Mouse (Mus musculus) kidney, postnatal 25 days (tissue): ENCODE measurements around the gene Anks1b.

Experiments used
- DNase-seq, 2 experiments: peaks; one replicate each; pipeline ENCODE4 v3.0.0; 2021; ENCODE audit warnings: mixed read lengths in 2 of 2

Anks1b gene

DNA sequence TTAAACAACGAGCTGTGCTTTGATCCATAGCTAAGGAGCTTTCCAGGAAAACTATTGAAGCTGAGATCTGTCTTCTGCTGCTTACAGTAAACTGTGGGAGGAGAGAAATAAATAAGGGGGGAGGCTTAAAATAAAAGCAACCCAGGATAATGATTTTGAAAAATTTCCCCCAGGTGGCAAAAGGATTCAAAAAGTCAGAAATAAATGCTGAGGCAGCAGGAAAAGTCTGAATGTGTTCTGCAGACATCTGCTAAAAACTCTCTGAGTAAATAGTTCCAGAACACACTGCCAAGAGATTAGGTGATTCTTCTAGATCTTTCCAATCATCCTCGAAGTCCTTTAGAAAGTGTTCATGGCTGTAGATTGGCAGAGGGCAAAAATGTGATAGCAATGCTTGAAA is 865.2 kb downstream of the Anks1b start:
- DNase-seq, result no peak

DNA sequence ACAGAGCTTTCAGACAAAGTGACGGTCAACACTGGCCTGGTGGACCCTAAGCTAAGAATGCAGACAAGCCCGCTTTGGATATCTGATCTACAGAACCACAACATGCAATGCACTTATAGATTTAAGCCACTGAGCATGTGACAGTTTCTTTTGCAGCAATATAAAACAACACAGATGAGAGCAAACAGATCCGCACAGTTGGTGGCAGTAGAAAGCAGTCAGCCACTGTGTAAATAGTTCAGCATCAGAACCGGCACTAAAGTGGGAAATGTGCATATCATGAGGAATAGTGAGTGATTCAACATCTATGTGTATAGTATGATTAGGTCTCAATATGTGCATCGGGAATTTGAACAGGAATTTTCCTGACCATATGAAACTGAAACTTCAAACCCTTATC is 867.6 kb downstream of the Anks1b start:
- no peak for DNase-seq

DNA sequence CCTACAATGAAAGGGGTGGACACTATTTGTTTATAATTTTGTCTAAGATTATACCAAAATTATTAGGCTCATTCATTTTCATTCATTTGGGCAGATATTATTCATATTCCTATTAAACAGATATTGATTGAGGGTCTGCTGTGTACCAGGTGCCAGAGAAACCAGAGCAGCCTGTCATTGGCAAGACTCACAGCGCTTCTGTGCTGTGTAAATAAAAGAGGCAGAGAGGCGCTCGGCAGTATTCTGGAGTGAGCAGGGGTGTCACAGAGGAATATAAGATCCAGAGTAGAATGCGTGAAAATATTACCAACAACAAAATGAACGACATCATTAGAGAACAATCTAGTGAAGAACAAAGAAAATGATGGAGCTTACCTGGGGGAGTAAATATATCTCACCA is 878.6 kb downstream of the Anks1b start:
- DNase-seq, result no peak

DNA sequence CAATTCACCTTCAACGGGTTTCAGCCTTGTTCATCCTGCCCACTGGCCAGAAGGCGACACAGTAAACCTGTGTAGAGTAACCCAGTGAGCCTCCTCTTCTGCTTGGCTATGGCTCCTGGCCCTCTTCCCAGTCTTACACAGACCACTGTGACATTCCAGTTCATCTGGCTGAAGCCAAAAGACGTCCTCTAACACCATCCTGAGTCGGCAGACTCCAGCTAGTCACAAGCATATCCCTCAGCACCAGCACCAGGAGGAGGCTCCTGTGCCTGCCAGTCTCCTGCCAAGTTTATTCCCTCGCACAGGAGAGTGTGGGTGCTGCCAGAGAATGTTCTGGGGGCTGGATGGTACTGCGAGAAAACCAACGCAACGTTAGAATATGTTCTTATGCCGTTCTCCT is 879.8 kb downstream of the Anks1b start:
- DNase-seq, result no peak

DNA sequence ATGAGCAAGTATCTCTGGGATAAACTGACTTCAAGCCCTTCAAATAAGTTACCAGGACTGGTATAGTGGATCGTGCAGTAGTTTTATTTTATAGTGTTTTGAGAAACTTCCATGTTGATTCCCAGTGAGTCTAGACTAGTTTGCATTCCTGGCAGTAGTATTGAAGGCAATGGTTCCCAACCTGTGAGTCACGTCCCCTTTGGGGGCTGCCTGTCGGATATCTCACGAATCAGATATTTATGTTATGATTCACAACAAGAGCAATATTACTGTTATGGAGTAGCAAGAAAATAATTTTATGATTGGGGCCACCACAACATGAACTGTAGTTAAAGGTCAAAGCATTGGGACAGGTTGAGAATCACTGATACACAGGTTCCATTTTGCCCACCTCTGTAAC is 884.5 kb downstream of the Anks1b start:
- DNase-seq, result no peak

DNA sequence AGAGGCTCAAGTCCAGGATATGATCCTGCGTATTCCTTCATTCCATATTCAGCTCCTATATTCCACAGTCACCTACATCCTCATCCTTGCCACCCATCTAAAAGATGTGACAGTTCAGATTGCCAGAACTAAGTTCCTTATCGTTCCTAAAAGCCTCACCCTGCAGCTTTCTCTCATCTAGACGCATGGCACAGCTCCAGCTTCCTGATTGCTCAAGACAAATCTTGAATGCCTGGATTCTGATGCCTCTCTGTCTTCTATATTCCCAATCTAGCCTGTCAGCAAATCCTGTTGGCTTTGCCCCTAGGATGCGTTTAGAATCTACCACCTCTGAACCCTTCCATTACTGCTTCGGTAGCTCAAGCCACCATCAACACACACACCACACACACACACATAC is 886.6 kb downstream of the Anks1b start:
- no peak for DNase-seq

DNA sequence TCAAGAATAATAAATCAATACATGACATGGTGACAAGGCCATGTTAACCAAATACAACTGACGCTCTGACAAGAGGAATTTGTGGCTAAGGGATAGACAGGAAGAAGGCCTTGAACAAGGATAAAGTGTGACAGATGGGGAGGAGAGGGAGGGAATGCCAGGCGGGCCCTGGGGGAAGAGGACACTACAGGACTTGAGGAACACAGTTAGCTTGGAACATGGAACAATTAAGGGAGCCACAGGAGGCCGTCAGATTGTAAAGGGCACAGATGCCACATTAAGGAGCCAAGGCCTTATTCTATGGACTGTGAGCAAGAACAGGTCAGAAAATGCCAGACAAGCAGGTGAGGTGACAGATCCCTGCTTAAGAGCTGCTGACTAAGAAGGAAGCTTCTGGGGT is 893.0 kb downstream of the Anks1b start:
- DNase-seq, result no peak

DNA sequence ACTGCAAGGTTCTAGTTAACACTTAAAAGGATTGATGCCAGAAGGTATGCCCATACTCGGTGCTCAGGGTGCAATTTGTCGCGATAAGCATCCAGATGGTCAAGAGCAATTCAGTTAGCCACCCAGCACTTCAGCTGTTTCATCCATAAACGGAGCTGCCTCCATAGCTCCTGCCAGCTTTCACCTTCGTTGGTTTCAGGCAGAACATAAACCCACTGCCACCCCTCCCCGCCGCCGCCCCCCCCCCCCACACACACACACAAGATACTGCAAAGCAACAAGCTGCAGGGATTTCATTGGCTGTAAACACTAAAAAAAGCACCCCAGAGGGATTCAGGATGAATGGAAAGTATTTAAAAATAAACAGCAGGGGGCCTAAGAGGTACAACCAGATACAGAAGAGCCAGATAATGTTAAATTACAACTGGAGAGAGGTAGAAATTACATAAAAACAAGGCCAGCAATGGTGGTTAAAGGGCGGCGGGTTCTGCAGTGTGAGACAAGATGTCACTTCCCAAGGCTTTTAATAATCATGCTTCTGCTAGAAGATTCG is 897.2 kb downstream of the Anks1b start:
- DNase-seq, result no peak

DNA sequence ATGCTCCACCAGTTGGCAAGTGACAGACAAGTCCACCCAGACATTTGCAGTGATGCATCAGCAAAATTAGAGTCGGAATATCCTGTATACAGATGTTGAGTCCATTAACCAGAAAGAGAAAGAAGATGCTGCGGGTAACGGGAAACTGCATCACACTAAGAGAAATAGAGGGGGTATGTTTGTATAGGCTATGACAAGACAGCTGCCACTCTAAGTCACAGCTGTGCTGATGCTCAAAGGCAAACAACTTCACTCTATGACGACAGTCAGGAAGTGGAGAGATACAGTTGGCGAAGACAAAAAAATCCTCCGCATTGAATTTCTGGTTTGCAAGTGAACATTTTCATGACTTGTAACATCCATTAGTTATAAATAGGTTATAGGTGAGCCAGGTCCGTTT is 897.7 kb downstream of the Anks1b start:
- no peak for DNase-seq

DNA sequence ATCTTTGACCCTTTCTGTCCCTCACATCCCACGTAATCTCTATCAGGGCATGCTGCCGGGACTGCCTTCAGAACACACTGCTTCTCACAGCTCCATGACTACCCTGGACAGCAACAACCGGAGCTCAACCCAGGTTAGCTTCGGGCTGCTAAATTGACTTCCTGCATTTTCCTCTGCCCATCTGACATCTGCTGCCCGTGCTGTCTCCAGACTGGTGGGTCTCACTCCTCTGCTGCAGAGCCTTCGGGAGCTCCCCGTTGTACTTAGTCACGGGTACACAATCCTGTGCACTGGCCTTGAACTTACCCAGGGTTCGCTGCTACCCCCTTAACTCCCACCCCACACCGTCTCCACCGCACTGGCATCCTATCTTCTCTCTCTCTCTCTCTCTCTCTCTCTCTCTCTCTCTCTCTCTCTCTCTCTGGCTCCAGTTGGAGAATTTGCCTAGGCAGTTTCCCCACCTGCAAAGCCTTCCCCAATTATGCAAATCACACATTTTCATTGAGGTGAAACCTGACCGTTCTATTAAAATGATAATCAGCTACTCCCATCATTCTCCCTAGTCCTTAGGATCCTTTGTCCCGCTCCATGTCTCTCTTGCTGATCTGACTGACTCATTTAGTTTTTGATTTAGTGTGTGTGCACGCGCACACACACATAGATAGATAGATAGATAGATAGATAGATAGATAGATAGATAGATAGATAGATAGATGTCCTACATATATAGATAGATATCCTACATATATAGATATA is 898.3 kb downstream of the Anks1b start:
- DNase-seq, result no peak

DNA sequence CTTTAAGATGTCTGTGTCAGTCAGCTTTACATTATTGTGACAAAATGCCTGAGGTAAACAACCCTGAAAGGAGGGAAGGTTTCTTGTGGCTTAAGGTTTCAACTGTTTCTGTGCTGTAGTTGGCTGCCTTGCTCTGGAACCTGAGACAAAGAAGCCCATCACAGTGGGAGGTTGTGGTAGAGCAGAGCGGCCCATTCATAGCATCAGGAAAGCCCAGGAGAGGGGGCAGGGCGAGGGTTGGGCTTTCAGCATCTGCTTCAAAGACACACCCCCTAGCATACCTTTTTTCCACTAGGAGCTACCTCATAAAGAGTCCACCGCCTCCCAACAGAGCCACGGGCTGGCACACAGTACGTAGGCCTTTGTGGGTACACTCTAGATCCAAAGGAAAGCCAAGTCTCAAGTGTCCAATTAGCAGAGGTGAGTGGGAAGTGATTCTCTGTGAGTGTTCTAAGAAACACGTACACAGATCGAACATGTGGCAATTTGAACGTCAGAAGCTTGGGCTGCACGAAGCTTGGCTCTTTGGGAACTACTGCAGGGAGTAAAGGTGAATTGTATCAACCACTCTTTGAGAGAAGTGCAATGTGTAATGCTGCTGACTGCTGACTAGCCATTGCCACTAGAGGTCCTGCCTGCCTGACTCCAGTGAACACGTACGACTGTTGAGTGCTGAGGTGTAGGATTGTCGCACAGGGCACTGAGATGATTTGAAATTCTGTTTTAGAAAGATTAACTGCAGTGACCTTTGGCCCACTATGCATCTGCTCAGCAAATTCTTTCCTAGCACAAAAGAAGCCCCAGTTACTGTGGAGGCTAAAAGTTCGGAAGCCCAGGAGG is 906.5 kb downstream of the Anks1b start:
- no peak for DNase-seq

DNA sequence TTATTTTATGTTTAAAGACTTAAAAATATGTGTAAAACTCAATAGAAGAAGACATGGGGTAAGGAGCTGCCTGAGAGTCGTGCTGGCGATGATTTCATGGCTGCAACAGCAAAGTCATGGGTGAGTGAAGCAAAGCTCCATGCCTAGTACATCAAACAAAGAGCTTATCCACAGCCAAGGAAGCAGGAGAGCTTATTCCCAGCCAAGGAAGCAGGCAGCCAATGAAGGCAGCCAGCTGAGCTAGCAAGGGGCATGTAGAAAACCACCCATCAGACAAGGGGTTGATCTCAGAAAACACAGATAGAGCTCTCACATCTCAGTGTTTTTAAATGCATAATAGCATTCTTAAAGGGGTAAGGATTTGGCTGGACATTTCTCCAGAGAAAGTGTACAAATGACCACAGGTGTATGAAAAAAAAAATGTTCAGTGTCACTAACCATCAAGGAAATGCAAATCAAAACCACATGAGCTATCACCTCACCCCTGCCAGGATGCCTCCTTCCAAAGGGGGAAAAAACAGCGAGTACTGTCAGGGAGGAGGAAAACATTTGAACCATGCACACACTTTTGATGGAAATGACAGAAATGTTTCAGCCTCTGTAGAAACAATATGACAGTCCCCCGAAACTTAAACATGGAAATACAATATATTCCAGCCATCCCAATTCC is 911.8 kb downstream of the Anks1b start:
- DNase-seq, result no peak

DNA sequence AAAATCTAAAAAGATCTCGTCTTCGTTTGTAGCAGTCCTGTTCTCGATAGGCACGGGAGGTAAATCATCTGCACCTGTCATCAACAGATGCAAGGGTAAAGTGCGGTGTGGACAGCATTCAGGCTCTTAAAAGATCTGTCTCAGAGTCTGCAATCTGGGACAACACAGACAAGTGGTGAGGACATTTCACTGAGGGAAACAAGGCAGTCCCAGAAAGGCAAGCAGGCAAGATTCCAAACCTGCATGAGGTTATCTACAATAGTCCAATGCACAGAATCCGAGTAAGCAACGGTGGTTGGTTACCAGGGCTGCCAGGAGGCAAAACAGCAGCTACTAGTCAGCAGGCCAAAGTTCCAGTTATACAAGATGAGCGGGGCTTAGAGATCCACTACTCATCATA is 912.4 kb downstream of the Anks1b start:
- no peak for DNase-seq

DNA sequence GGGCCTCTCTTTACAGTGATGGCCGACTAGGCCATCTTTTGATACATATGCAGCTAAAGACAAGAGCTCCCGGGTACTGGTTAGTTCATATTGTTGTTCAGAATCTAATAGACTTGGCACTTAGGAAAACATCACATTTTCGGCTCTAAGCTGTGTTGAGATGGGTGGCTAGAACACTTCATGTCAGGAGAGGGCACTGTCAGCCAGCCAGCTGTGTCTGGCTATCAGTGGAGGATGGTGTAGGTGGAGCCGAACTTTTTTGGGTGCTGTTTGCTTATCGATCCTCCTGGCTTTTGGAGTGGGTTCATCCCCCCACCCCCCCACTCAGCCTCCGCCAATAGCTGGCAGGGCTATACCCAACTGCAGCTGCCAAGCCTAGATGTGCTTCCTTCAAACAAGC is 929.8 kb downstream of the Anks1b start:
- no peak for DNase-seq

DNA sequence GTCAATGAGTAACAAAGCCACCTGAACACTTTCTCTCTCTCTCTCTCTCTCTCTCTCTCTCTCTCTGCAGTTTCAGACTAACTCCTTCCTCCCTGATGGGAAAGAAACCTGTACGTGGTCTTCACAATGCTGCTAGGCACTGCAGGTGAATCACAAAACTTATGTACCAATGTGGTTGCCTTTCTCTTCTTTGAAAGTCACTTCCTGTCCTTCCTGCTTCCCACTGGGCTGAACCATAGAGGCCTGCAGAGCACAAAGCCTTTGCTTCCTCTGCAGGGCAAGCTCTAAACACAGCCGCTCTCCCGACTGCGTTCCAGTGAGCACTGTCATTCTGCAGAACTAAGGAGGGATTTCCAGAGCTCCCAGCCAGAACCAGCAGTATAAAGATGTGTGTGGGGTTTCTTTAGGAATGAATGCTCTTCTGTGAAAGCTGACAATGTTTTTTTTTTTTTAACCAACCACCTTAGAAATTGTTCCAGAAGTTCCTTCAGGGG is 931.3 kb downstream of the Anks1b start:
- no peak for DNase-seq

DNA sequence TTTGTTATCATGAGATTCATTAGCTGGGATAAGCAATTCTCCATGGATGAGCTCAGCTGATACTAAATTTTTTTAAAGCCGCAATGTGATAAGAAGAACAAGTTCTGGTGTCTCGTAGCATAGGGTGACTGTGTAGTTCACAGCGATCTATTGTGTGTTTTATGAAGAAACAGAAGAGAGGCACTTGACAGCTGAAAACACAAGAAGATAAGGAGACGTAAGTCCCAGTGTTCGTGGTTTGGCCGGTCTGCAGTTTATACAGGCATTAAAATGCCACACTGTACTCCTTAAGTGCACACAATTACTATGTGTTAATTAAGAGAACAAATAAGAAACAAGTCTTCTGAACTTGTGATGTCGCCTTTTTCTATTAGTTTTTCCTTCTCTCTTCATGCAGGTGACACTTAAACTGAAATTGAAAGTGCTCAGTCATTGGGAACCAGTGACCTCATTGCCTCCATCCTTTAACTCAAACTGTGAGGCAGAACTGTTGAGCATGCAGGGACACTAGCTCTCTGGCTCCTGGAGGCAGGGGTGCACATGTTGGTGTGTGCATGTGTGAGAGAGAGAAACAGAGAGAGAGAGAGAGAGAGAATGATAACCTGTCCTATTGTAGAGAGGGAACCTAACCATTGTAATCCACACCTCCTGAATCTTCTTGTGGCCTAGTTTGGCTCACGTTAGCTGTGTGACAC is 935.5 kb downstream of the Anks1b start:
- no peak for DNase-seq

DNA sequence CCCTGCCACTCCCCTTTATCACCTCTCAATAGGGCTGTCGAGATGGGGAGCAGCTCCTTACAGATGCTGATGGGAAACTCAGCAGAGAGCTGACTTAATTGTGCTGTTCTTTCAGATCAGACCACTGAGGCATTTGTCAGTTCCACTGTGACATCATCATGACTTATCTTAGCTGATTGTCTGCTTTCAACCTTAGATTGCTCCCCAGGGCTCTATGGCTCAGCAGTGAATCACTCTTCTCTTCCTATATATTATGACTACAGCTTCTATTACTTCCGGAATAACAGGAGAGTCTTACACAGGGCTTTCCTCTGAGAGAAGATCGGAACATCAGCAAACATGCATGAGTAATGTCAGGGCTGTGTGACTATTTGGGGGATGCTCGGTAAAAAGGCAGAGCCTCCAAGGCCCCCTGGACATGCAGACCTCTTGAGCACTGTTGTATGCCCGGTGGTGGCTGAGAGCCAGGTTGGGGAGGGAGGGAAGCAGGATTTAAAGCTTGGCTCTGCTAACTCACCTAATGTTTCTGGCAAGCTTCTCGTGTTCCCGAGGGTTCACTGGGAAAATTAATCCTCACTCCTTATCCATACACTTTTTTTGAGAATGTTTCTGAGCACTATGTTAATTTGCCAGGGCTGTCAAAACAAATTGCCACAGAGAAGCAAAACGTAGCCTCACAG is 936.7 kb downstream of the Anks1b start:
- DNase-seq, result no peak

DNA sequence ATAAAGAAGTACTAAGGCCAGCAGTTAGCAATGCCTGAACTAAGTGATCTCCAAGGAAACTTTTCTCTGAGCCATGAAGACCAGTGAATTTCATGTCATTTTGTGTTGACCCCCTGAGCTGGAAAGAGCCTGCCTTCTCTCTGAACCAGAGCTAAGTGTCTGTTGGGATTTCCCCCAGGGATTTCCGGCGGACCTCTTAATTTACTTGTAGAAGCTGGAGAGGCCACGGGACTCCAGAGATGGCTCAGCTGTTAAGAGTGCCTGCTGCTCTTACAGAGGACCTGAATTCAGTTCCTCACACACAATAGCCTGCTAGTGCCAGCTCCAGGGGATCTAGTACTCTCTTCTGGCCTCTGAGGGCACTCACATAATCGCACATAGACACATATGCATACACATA is 938.1 kb downstream of the Anks1b start:
- DNase-seq, result no peak

DNA sequence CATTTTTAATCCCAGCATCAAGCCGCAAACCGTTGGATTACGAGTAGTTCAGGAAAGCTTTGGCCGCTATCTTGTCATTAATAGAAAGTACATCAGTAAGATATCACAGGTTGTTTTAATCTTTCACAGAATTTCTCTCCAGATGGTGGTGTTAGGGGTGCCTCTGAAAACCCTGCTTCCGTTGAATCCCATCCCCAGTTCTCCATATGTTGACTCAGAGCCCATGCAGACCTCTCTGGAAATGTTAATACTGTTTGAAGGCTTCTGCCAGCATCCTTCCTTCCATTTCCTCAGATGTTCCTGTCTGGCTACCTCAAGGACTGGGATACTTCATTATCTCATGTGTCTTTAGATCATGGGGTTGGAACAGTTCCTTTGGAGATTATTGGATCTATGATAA is 940.0 kb downstream of the Anks1b start:
- DNase-seq, result no peak

DNA sequence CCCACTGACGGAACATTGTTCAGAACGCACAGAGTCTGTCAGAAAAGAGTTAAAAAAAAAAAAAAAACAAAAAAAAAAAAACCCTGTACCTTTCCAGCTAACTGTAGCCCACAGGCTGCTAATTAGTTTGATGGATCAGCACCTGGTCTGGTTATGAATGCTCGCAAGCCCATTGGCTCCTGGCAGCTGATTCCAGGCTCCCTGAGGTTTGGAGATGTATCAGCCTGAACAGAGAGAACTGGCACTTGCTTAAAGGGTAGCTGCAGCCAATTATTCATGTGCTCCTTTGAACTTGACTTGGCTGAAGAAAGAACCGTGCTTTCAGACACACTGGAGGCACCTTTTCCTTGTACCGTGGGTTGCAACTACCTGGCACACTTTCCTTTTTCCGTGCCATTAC is 941.1 kb downstream of the Anks1b start:
- no peak for DNase-seq

DNA sequence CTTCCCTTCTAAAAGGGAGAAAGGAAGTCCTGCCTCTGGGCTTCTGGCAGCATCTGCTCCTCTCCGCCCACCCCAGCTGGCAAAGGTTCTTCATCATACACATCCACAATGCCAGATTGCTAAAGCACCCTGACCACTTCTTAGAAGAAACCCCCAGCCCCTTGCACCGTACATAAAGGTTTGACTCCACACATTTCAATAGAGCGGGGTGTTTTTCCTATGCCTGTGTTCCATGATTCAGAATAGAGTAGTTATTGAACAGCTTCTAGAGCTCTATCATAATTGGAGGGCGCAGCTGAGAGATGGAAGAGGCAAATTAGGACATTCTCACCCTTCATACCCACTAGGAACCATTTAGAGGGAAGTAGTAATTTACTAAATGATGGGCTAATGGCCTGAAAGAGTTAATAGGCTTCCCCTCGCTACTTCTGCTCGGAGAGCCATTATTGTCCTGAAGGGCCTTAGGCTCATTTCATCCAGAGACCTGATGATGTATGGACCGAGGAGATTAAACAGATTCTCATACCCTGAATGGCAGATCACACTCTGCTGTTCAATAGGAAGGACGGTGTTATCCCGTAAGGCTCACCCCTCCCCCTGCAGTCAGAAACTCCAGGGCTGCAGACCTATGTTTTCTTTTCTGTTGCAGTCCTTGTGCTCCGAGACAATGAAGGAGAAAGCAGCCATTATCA is 945.1 kb downstream of the Anks1b start:
- DNase-seq, result no peak

DNA sequence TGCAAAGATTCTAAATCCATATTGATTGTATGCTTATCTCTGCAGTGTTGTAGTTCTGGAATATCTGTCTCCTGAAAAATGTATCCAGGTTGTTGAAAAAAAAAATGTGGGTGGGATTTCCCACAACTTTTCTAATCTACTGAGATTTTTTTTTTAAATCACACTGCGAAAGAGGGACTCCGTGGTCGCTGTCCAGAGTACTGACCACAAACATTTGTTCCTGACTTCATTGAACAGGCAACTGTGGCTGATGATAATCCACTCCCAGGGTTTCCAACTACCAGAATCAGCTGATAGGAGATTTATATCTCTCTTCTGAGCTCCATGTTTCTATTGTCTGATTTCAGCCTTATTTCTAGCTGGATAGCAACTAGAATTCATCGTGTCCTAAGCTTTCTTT is 950.1 kb downstream of the Anks1b start:
- no peak for DNase-seq
